Mouse (Mus musculus) C2C12 (cell line): ENCODE data around the gene Pde10a. TPM values are rescaled to one million over a fixed set of nuclear protein-coding genes. Genes with fewer than 3 reads are reported as not detected.
A peak's percentile ranks its signal among the peaks of the same experiment; 100 is the strongest.

Experiments used
- H3K27me3 ChIP-seq: one replicate; pipeline ENCODE4 v1.6.1; 2011; ENCODE audit not compliant: control insufficient read depth, insufficient read depth, insufficient read length
- H3K36me3 ChIP-seq: one replicate; pipeline ENCODE4 v1.6.1; 2011; ENCODE audit not compliant: control insufficient read depth, insufficient read depth
- H3K4me3 ChIP-seq: one replicate; pipeline ENCODE4 v1.5.1; 2011; ENCODE audit warnings: mild to moderate bottlenecking, control low read depth; ENCODE audit not compliant: poor library complexity, insufficient read depth, severe bottlenecking
- H3K79me2 ChIP-seq: one replicate; pipeline ENCODE4 v1.6.1; 2011; ENCODE audit not compliant: control insufficient read depth, insufficient read depth
- H3K79me3 ChIP-seq: one replicate; pipeline ENCODE4 v1.6.1; 2011; ENCODE audit warnings: low read depth, control low read depth
- H3ac ChIP-seq: one replicate; pipeline ENCODE3; 2011; ENCODE audit warnings: low read depth; ENCODE audit not compliant: control insufficient read depth, insufficient read length
- CEBPB ChIP-seq: IDR thresholded peaks from one replicate; pipeline ENCODE4 v1.6.1; 2011; ENCODE audit warnings: low read depth, mild to moderate bottlenecking, control low read depth, moderate library complexity
- CTCF ChIP-seq: IDR thresholded peaks from one replicate; pipeline ENCODE4 v1.5.1; 2011; ENCODE audit not compliant: control insufficient read depth, insufficient read depth, insufficient read length
- FOSL1 ChIP-seq: IDR thresholded peaks from one replicate; pipeline ENCODE4 v1.8.0; 2011; ENCODE audit warnings: mild to moderate bottlenecking, low read length; ENCODE audit not compliant: poor library complexity, insufficient read depth, severe bottlenecking
- MAX ChIP-seq: IDR thresholded peaks from one replicate; pipeline ENCODE4 v1.6.1; 2011; ENCODE audit warnings: mild to moderate bottlenecking, control low read depth
- MYOD1 ChIP-seq: IDR thresholded peaks from one replicate; pipeline ENCODE4 v1.6.1; 2011; ENCODE audit warnings: low read depth; ENCODE audit not compliant: control insufficient read depth, insufficient read length
- MYOG ChIP-seq: IDR thresholded peaks from one replicate; pipeline ENCODE4 v1.6.1; 2011; ENCODE audit not compliant: control insufficient read depth, insufficient read length; ENCODE audit errors: extremely low read depth
- USF1 ChIP-seq: IDR thresholded peaks from one replicate; pipeline ENCODE4 v1.6.1; 2011; ENCODE audit warnings: low read depth, mild to moderate bottlenecking, control low read depth, moderate library complexity
- polyA plus RNA-seq: library from polyadenylated mRNA; unstranded; fragments of >200 nt; fragmentation: generic; extraction: Trizol; gene quantifications from one replicate; pipeline ENCODE4 v1.2.1, GENCODE M21; 2012; ENCODE audit warnings: missing spikeins

Gene Pde10a
- polyA plus RNA-seq, 1 experiment: 0.83 TPM

DNA sequence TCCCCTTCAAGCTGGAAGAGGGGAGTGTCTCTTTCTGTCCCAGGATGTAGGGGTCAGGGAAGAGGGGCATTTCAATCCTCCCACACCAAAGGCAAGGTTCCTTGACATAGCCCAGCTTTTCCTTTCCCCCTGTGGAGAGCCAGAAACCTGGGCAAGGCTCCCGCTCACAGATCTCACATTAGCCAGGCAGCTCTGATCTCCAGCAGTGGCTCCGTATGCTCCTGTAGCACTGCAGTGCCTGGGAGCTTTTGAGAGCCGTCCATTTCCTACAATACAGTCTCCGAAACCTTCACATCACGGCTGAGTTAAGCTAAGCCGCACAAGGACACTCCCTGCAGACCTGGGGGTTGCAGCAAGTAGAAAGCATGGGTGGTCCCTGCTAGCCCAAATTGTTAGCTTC, 29.0 kb downstream of the Pde10a start:
- H3K79me3 ChIP-seq: no peaks in the 10 kb centered on the region
- no peak overlapping the region for H3K4me3 ChIP-seq
- H3K36me3 ChIP-seq: no peaks in the 10 kb centered on the region
- H3K79me2 ChIP-seq: no peaks in the 10 kb centered on the region
- H3K27me3 ChIP-seq: no peaks in the 10 kb centered on the region
- no peak overlapping the region for H3ac ChIP-seq
- TF ChIP-seq MYOG: no peak
- TF ChIP-seq FOSL1: no peak
- no peak for TF ChIP-seq MAX
- no peak for TF ChIP-seq USF1
- TF ChIP-seq CTCF: no peak
- TF ChIP-seq CEBPB: no peak
- TF ChIP-seq MYOD1: no peak

DNA sequence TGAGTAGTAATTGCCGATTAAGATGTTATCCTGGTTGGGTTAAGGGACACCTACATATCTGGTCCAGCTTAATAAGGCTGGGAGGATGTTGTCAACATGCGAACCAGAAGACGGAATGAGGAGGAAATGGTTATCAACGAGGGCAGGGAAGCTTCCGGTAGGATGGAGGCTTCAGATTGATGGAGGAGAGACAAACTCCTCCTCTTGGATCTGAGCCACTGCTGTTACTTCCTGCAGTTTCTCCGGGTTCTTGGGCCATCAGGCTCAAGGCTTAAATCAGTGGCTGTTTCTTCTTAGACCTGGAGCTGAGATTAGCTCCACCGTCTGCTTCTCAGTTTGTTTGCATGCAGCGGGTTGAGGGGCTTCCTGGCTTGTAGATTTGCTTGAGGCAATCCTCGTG, 30.6 kb downstream of the Pde10a start:
- no peak overlapping the region for H3ac ChIP-seq
- no peak for TF ChIP-seq FOSL1
- no peak for TF ChIP-seq MYOG
- TF ChIP-seq MYOD1: no peak
- TF ChIP-seq USF1: no peak
- TF ChIP-seq CTCF: no peak
- no peak for TF ChIP-seq CEBPB
- TF ChIP-seq MAX: no peak
- H3K27me3 ChIP-seq: no peaks in the 10 kb centered on the region
- no peaks in the 10 kb centered on the region for H3K79me3 ChIP-seq
- no peak overlapping the region for H3K4me3 ChIP-seq
- no peaks in the 10 kb centered on the region for H3K79me2 ChIP-seq
- no peaks in the 10 kb centered on the region for H3K36me3 ChIP-seq

DNA sequence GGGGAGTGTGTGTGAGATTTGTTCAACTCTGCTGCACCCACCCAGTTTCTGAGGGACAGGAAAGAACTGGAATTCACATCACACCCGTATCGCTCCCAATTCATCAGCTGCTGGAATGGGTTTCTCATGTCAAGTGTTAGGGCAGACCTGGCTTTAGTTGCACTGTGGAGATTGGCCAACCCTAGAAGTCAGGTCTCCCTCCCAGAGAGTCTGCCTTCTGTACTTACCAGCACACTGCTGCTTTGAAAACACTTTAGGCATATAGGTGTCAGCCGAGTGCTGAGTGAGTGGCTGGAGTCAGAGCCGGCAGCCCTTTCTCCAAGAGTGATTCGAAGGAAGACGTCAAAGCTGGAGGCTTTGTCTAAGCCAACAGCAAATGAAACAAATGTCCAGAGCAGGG, 31.1 kb downstream of the Pde10a start:
- Histone ChIP-seq H3K27me3 (no peaks in the 10 kb centered on the region), H3K4me3 (no peak overlapping the region)

GRCm38 (mm10) chr17:8557926-8558325, 32.8 kb downstream of the Pde10a start:
- Histone ChIP-seq H3K36me3 (no peaks in the 10 kb centered on the region), H3K27me3 (no peaks in the 10 kb centered on the region), H3K4me3 (no peak overlapping the region), H3K79me2 (no peaks in the 10 kb centered on the region), H3K79me3 (no peaks in the 10 kb centered on the region), H3ac (no peak overlapping the region)
- TF ChIP-seq CTCF (no peak), MAX (no peak), USF1 (no peak), FOSL1 (no peak), CEBPB (no peak), MYOD1 (no peak), MYOG (no peak)

More for the DNA sequence above, 31.1 kb downstream of the Pde10a start:
- Histone ChIP-seq H3ac (no peak overlapping the region), H3K79me3 (no peaks in the 10 kb centered on the region), H3K79me2 (no peaks in the 10 kb centered on the region), H3K36me3 (no peaks in the 10 kb centered on the region)
- TF ChIP-seq CEBPB (no peak), MYOD1 (no peak), MYOG (no peak), FOSL1 (no peak), USF1 (no peak), MAX (no peak), CTCF (no peak)

GRCm38 (mm10) chr17:8562101-8562885, 37.1 kb downstream of the Pde10a start:
- Histone ChIP-seq H3K4me3 (no peak overlapping the region), H3ac (no peak overlapping the region), H3K79me2 (no peaks in the 10 kb centered on the region), H3K27me3 (no peaks in the 10 kb centered on the region), H3K79me3 (no peaks in the 10 kb centered on the region), H3K36me3 (no peaks in the 10 kb centered on the region)
- TF ChIP-seq MYOG (no peak), MYOD1 (no peak), USF1 (peak; percentile 52), CTCF (no peak)

- no peaks in the 10 kb centered on the region for H3K36me3 ChIP-seq
- H3ac ChIP-seq: no peak overlapping the region
- no peaks in the 10 kb centered on the region for H3K79me3 ChIP-seq
- TF ChIP-seq CTCF: no peak
- TF ChIP-seq USF1: no peak
- no peak for TF ChIP-seq MYOG
- TF ChIP-seq MYOD1: no peak
- no peak for TF ChIP-seq CEBPB
- TF ChIP-seq FOSL1: no peak
- no peak for TF ChIP-seq MAX
- no peaks in the 10 kb centered on the region for H3K27me3 ChIP-seq
- no peak overlapping the region for H3K4me3 ChIP-seq
- H3K79me2 ChIP-seq: no peaks in the 10 kb centered on the region
These were observed 37.7 kb downstream of the Pde10a start for GRCm38 (mm10) chr17:8562886-8563280.
